Mouse (Mus musculus) layer of hippocampus, adult 18-20 months (tissue): ENCODE measurements around the gene Naa80. TPM values are rescaled to one million over a fixed set of nuclear protein-coding genes. Genes with fewer than 3 reads are reported as not detected.

Experiments used
- DNase-seq, 2 experiments: peaks; one replicate each; pipeline ENCODE4 v3.0.0; 2022; ENCODE audit warnings: low spot score in 2 of 2
- long read RNA-seq: library from polyadenylated mRNA; stranded (forward); transcript quantifications from one replicate; pipeline ENCODE4 v2.0.0, GENCODE M21; 2021
- total RNA-seq, 2 experiments: library from RNA; stranded (reverse); gene quantifications; 2 replicates each; pipeline ENCODE4 v1.2.3; 2021

The Naa80 gene
- total RNA-seq, result 10 to 100 TPM; 10.7 to 13.5 TPM
- long read RNA-seq, transcript Naa80-201 (2 exons, 2,053 nt), result major isoform, 6 of 7 reads
- long read RNA-seq, partial matches to known transcripts, result 0 of 7 reads
- long read RNA-seq, other reads (novel, unspliced or antisense), result 1 of 7 reads

DNA sequence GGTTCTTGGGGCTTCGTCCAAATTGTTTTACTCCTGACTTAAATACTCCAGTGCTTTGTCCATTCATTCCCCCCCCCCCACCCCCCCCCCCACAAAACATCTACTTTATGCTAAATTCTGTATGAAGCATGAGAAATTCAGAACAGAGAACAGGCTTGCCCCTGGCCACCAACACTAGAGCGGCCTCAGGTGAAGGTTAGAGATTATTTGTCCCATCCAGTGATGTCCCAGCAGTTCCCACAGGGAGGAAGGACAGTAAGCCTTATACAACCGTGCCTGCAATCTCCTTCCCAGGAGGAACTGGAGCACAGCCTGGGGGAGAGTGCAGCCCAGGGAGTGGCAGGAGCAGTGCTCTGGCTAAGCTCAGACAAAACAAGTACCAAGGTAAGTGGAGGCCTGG is at the start of gene Naa80:
Gene Naa80, plus strand, starts transcription at position 301 of the 400 bp plus-strand sequence.
- DNase-seq, result no peak

GRCm38 (mm10) chr9:107533791-107534407 is 44.8 kb upstream of the Naa80 start, which contains the start of gene Tmem115:
Gene Tmem115, plus strand, starts transcription at chr9:107533945.
- peak; percentile 95 to 98 for DNase-seq

- DNase-seq, result no peak
Observed at GRCm38 (mm10) chr9:107534408-107535202, 44.1 kb upstream of the Naa80 start.

GRCm38 (mm10) chr9:107538231-107538630 is 40.5 kb upstream of the Naa80 start:
- peak in 1 of 2 experiments; percentile 76 for DNase-seq

- DNase-seq, result no peak
Observed at GRCm38 (mm10) chr9:107538711-107539110, 40.0 kb upstream of the Naa80 start.

DNA sequence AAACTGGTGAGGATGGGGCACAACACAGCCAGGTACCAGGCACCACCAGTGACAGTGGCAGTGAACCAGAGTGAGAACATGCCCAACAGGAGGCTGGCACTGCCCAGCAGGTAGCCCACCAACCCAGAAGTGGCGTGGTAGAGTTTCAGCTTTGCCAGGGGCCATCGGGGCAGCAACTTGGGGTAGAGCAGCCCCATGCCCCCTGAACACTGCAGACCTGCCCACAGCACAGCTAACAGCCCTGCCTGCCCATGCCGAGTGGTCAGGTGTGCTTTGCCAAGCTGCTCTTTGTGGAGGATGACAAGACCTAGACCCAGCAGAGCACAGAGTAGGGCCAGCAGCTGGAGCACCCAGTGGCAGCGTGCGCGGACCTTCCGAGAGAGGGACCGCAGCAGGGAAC is 38.7 kb upstream of the Naa80 start:
- DNase-seq, result no peak

DNA sequence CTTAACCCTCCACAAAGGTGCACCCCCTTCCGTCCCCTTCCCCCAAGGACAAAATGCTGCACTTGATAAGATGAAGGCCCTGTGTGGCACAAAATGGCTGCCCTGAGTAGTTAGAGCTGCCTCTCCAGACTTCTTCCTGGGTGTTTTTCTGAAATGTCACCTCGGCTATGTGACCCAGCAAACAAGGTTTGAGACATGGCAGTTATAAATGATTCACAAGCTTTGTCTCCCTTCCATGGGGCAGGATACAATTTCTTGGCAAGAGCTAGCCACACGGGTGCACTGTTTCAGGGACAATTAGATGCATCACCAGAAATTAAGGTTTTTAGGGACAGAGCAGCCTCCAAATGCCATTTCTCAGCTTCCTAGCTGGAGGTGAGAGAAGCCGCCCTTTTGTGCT is 38.3 kb upstream of the Naa80 start:
- no peak for DNase-seq

GRCm38 (mm10) chr9:107541005-107541404 is 37.7 kb upstream of the Naa80 start:
- no peak for DNase-seq

DNA sequence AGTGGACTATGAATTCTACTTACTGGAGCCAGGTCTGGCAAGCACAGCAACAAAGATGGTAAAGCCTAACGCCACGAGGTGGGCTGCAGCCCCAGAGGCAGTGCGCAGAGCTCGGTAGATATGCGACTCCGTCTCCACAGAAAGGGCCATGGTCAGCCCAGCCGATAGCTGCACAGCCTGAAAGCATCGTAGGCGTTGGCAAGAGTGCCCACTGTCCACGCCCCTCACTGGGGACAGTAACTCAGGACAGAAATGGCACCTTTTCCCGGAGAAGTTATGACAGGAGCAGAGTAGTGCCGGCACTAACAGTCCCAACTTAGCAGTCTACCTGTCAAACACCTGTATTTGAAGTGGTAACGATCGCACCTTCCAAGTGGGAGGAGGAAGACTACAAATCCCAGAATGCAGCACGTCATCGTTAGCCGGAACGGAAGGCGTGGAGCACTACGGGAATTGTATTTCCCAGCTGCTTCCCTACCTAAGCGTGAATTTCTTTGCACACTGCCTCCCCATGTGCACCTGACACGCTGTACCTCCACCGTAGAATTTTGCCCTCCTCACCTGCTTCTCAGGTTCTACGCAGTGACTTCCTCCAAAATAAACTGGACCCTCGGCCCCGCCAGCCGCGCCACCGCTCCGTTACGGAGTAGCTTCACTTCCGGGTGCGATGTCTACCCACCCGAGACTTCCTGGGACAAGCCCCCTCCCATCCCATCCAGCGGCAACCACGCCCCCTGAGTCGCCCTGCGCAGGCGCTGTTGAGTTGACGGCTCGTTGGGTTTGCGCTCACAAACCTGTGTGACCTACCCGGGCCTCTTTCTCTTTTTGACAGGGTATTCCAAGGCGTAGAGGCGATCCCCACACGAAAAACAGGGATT is 37.0 kb upstream of the Naa80 start, which contains the start of the genes Cyb561d2 and Nprl2:
Gene Cyb561d2, minus strand, starts transcription at position 720 of the 878 bp plus-strand sequence.
Gene Nprl2, plus strand, starts transcription at position 753 of the 878 bp plus-strand sequence.
- peak; percentile 93 to 95 for DNase-seq

GRCm38 (mm10) chr9:107542352-107542686 is 36.4 kb upstream of the Naa80 start:
- no peak for DNase-seq

DNA sequence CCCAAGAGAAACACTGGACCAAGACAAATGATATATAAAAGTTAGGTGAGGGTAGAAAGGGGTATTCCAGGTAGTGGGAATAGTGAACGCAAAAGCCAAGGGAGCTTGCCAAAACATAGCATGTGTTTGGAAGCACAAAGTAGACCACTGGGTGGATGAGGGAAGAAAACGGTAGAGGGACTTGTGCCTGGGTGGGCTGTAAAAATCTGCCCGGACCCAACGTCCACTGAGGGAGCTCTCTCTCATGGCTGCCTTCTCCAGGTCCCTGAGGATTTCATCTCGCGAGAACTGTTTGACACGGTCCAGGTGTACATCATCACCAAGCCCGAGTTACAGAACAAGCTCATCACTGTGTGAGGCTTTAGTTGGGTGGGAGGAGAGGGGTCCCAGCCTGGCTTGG is 36.0 kb upstream of the Naa80 start:
- DNase-seq, result no peak

DNA sequence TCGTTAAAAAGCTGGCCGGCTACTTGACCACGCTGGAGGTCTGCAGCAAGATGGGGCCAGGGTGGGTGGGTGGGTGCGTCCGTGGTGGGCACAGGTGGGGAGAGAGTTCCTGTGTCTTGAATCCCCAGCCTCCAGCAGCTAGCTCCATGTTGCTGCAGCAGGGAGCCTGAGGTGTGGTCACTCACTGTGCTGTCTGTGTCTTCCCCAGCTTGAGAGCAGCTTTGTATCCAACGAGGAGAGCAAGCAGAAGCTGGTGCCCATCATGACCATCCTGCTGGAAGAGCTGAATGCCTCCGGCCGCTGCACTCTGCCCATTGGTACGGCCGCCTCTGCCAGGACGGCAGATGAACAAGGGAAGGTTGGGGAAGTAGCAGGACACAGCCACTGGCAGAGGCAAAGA is 35.4 kb upstream of the Naa80 start:
- no peak for DNase-seq

DNA sequence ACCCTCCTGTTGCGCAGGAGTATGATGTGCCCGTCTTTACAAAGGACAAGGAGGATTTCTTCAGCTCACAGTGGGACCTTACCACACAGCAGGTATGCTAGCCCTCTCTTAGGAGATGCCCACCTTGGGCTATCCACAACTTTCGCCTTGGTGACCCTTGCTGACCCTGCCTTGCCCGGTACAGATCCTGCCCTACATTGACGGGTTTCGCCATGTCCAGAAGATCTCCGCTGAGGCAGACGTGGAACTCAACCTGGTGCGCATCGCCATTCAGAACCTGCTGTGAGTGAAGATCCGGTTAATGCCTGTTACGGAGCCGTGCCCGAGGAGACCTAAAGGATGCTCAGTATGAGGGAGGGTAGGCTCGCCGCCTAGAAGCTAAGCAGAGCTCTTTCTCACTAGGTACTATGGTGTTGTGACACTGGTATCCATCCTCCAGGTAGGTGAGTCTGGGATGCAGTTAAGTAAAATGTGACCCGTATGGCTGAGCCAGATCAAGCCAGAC is 34.4 kb upstream of the Naa80 start:
- no peak for DNase-seq

GRCm38 (mm10) chr9:107544729-107545128 is 34.0 kb upstream of the Naa80 start:
- no peak for DNase-seq

- no peak for DNase-seq
Observed at GRCm38 (mm10) chr9:107545199-107545598, 33.5 kb upstream of the Naa80 start.

GRCm38 (mm10) chr9:107545602-107546001 is 33.1 kb upstream of the Naa80 start:
- DNase-seq, result peak in 1 of 2 experiments; percentile 83

DNA sequence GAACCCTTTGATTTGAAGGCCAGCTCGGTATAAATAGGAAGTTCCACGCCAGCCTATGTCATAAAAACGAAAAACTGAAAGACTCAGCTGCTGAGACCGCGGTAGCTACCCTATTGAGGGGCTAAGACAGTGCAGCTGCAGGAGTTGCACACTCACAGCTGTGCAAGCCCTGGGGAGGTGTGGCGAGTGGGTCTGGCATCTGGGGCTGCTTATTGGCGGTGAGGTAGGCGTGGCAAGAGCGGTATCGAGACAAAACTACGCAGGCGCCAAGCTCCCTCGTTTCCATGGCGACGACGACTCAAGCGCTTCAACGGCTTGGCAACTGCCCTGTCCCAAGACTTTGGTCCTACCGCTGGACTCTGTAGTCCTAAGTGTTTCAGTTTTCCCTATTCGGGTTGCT is 31.7 kb upstream of the Naa80 start, which contains the start of gene Zmynd10:
Gene Zmynd10, plus strand, starts transcription at position 273 of the 400 bp plus-strand sequence.
- DNase-seq, result peak; percentile 78 to 90

GRCm38 (mm10) chr9:107547957-107548356 is 30.7 kb upstream of the Naa80 start:
- DNase-seq, result no peak

DNA sequence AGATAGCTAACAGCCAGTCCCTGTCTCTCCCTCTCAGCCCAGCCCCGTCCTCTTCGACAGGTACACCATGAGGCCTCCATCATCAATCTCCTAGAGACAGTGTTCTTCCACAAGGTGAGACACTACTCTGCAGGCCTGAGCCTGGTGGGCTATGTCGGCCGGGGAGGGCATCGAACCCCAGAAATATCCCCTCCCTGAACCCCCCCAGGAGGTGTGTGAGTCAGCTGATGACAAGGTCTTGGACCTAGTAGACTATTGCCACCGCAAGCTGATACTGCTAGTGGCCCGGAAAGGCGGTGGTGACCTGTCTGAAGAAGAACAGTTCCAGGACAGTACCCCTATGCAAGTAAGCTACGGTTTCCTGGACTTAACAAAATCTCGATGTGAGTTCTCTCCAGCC is 29.9 kb upstream of the Naa80 start:
- no peak for DNase-seq

DNA sequence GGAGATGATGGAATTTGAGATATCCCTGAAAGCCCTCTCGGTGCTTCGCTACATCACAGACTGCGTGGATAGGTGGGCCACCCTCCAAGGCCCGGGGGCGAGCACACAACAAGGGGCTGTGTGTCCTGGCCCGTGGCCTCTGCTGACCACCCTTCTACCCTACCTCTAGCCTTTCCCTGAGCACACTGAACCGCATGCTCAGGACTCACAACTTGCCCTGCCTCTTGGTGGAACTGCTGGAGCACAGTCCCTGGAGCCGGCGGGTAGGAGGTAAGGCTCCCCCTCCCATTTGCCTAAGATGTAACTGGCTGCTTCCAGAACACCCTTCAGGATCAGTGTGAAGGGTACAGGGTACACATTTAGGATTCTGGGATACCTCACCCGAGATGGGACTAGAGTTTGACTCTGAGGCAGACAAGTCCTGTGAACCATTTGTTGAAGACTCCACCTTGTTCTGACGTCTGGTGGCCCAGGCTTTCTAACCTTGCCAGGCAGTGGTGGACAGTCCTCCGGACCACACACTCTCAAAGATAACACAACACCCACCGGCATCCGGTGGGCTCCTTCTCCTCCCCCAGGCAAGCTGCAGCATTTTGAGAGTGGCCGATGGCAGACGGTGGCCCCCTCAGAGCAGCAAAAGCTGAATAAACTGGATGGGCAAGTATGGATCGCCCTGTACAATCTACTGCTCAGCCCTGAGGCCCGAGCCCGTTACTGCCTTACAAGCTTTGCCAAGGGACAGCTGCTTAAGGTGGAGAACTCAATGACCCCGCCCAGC is 29.2 kb upstream of the Naa80 start:
- no peak for DNase-seq
